Mouse (Mus musculus): ENCODE data around the gene 4933402E13Rik. TPM values are rescaled to one million over a fixed set of nuclear protein-coding genes. Genes with fewer than 3 reads are reported as not detected.

The 4933402E13Rik gene
- 0.11 TPM in 1 of 2 replicates, not detected in the other for polyA plus RNA-seq (2016; fragmentation: Nextera tagmentation; extraction: Ambion mirVana)

DNA sequence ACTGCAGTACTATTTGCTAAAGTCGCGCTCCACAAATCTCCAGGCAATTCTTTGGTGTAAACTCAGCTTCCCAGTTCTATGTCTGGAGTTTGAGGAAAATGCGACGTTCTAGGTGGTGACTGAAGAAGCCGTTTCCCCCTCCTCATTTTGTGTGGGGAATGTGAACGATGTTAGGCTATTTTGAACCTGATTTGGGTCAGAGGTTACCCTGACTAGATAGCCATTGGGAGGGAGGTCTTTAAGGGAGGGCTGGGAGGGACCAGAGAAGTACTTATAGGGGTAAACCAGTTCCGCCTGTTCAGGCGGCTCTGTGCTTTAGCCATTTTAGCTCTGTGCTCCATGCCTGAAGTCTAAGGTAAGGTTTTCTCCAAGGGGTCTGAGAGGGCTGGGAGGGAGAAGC is at the start of gene 4933402E13Rik:
Gene 4933402E13Rik (plus strand): TSS at position 301 of the 400 bp plus-strand sequence.
- Histone ChIP-seq H3K27ac (ENCODE audit: poor library complexity, severe bottlenecking) (no peak within 1 kb of the TSS), H3K36me3 (no peaks in the 10 kb centered on the region), H3K27me3 (replicated peaks) (no peaks in the 10 kb centered on the region), H3K4me1 (replicated peaks) (no peaks in the 10 kb centered on the region), H3K9me3 (replicated peaks) (no peaks in the 10 kb centered on the region), H3K4me3 (no peak within 1 kb of the TSS), H3K9ac (no peak within 1 kb of the TSS), H3K4me2 (no peak within 1 kb of the TSS)
- 76% methylated on average over 8 of the region's 8 CpGs for WGBS
- ATAC-seq (ENCODE audit: insufficient number of reproducible peaks, low FRiP score) = no peak

Other genes with a start within 250 kb of the 4933402E13Rik start
- not detected in 2 replicates for gene 4931400O07Rik, start 184.5 kb downstream of the 4933402E13Rik start, polyA plus RNA-seq (2016; fragmentation: Nextera tagmentation; extraction: Ambion mirVana)

All from heart, embryonic 12.5 days (tissue).